Mouse (Mus musculus) pancreas, adult 10 weeks (tissue): ENCODE data around the gene 1700037H04Rik. TPM values are rescaled to one million over a fixed set of nuclear protein-coding genes. Genes with fewer than 3 reads are reported as not detected.

Source experiments
- polyA plus RNA-seq: library from polyadenylated mRNA; stranded (reverse); fragments of 350-450 nt; fragmentation: Illumina TruSeq; extraction: RNeasy Lipid Tissue Mini Kit (QIAGEN cat#74804); gene quantifications from one replicate; pipeline ENCODE4 v1.2.3, GENCODE M21; 2015; ENCODE audit warnings: low read depth, low replicate concordance; ENCODE audit not compliant: insufficient read depth

Gene 1700037H04Rik
- polyA plus RNA-seq = 3.5 TPM

GRCm38 (mm10) chr2:131159938-131160581 lies at the start of gene 1700037H04Rik:
Gene 1700037H04Rik, minus strand, starts transcription at chr2:131160081.

GRCm38 (mm10) chr2:131206778-131207177 lies 46.9 kb upstream of the 1700037H04Rik start, which contains the start of gene Ap5s1:
Gene Ap5s1, plus strand, starts transcription at chr2:131207078.

GRCm38 (mm10) chr2:131186771-131187601 lies 27.1 kb upstream of the 1700037H04Rik start, which contains the start of the genes Cdc25b and Spef1:
Gene Cdc25b, plus strand, starts transcription at chr2:131186949.
Gene Spef1, minus strand, starts transcription at chr2:131187282.

GRCm38 (mm10) chr2:131179990-131180587 lies 20.2 kb upstream of the 1700037H04Rik start, which contains the start of gene Cenpb:
Gene Cenpb, minus strand, starts transcription at chr2:131180067.

GRCm38 (mm10) chr2:131132930-131133547 lies 26.8 kb downstream of the 1700037H04Rik start, which contains the start of gene Gm11037:
Gene Gm11037, plus strand, starts transcription at chr2:131133497.

GRCm38 (mm10) chr2:131127161-131127730 lies 32.6 kb downstream of the 1700037H04Rik start, which contains the start of gene Hspa12b:
Gene Hspa12b, plus strand, starts transcription at chr2:131127280.

Other genes with a start within 250 kb of the 1700037H04Rik start
- gene Gfra4, start 117.0 kb downstream of the 1700037H04Rik start, polyA plus RNA-seq = 2.2 TPM
- 28.8 TPM for gene Adam33, start 96.3 kb downstream of the 1700037H04Rik start, polyA plus RNA-seq
- 0.44 TPM for gene Siglec1, start 73.3 kb downstream of the 1700037H04Rik start, polyA plus RNA-seq
- 6.4 TPM for gene Hspa12b, start 32.8 kb downstream of the 1700037H04Rik start, polyA plus RNA-seq
- gene Gm11037, start 26.6 kb downstream of the 1700037H04Rik start, polyA plus RNA-seq = not detected
- 14.3 TPM for gene Cenpb, start 20.0 kb upstream of the 1700037H04Rik start, polyA plus RNA-seq
- gene Cdc25b, start 26.9 kb upstream of the 1700037H04Rik start, polyA plus RNA-seq = 1.2 TPM
- 5.1 TPM for gene Spef1, start 27.2 kb upstream of the 1700037H04Rik start, polyA plus RNA-seq
- 7.0 TPM for gene Ap5s1, start 47.0 kb upstream of the 1700037H04Rik start, polyA plus RNA-seq
- 7.2 TPM for gene Mavs, start 74.0 kb upstream of the 1700037H04Rik start, polyA plus RNA-seq
- gene Pank2, start 102.4 kb upstream of the 1700037H04Rik start, polyA plus RNA-seq = 14.5 TPM
- gene Rnf24, start 192.8 kb upstream of the 1700037H04Rik start, polyA plus RNA-seq = 0.52 TPM